In genomic region chr16:48155355-48155754, GRCm38 (mm10) we compare ENCODE assay signal across 21 mouse cellular contexts.
A peak's percentile ranks its signal among the peaks of the same experiment; 100 is the strongest.
DNase-seq lines count a peak whose midpoint lies in the region; ATAC-seq lines count a peak whose summit lies in the region.
"Had no signal": no experiment of that assay in that cellular context is flagged by ENCODE, and none has a peak within 500 bp of the region (broad histone marks: within the 10 kb centered on the region; RNA-seq: fewer than 3 reads in every experiment).

No protein-coding gene starts in this region.

- no peaks in the 10 kb centered on the region for H3K36me3 ChIP-seq in midbrain, embryonic 12.5 days
- no peaks in the 10 kb centered on the region for H3K36me3 ChIP-seq in midbrain, embryonic 16.5 days (ENCODE audit: control insufficient read depth, insufficient read depth, low read length)
- H3K36me3 ChIP-seq: embryonic facial prominence, embryonic 13.5 days; heart, embryonic 13.5 days had no signal

- 87% methylated on average over 8 of the region's 8 CpGs for WGBS in midbrain, embryonic 12.5 days
- WGBS in midbrain, embryonic 16.5 days: 88% methylated on average over 8 of the region's 8 CpGs

- H3K27ac ChIP-seq in midbrain, embryonic 12.5 days (replicated peaks): no peak overlapping the region
- no peak overlapping the region for H3K27ac ChIP-seq in midbrain, embryonic 16.5 days (ENCODE audit: low read length)
- H3K27ac ChIP-seq: embryonic facial prominence, embryonic 13.5 days; forebrain, embryonic 13.5 days; heart, embryonic 13.5 days; hindbrain, embryonic 14.5 days had no signal

- peak; percentile 47; the same call in 1 of the 2 replicates for ATAC-seq in midbrain, embryonic 12.5 days (ENCODE audit: low FRiP score, low read depth)
- no peak for ATAC-seq in midbrain, embryonic 16.5 days
- ATAC-seq: activated CD4-positive, CD25-positive, alpha-beta regulatory T cell, adult 4 months; CD4-positive, CD25-positive, alpha-beta regulatory T cell, adult 4 months; forebrain, embryonic 13.5 days; intestine, embryonic 16.5 days had no signal

- no peak overlapping the region for H3K4me3 ChIP-seq in midbrain, embryonic 12.5 days
- H3K4me3 ChIP-seq in midbrain, embryonic 16.5 days (ENCODE audit: low read depth, low read length): no peak overlapping the region
- H3K4me3 ChIP-seq: embryonic facial prominence, embryonic 13.5 days; forebrain, embryonic 13.5 days; heart, embryonic 13.5 days had no signal

- no peaks in the 10 kb centered on the region for H3K4me1 ChIP-seq in midbrain, embryonic 12.5 days
- H3K4me1 ChIP-seq in midbrain, embryonic 16.5 days (ENCODE audit: control insufficient read depth, insufficient read depth, low read length): no peaks in the 10 kb centered on the region
- H3K4me1 ChIP-seq: embryonic facial prominence, embryonic 13.5 days; forebrain, embryonic 13.5 days had no signal

- no peaks in the 10 kb centered on the region for H3K9me3 ChIP-seq in midbrain, embryonic 12.5 days
- no peaks in the 10 kb centered on the region for H3K9me3 ChIP-seq in midbrain, embryonic 16.5 days (replicated peaks; ENCODE audit: control insufficient read depth, low read length, poor library complexity, severe bottlenecking)
- H3K9me3 ChIP-seq: embryonic facial prominence, embryonic 13.5 days; forebrain, embryonic 13.5 days had no signal

- H3K9ac ChIP-seq in midbrain, embryonic 12.5 days (replicated peaks): no peak overlapping the region
- no peak overlapping the region for H3K9ac ChIP-seq in midbrain, embryonic 16.5 days (ENCODE audit: low read depth, low read length)
- H3K9ac ChIP-seq: embryonic facial prominence, embryonic 13.5 days; forebrain, embryonic 13.5 days; heart, embryonic 13.5 days; hindbrain, embryonic 14.5 days had no signal

- H3K4me2 ChIP-seq in midbrain, embryonic 12.5 days (replicated peaks): no peak overlapping the region
- H3K4me2 ChIP-seq in midbrain, embryonic 16.5 days (ENCODE audit: low read length): no peak overlapping the region
- H3K4me2 ChIP-seq: embryonic facial prominence, embryonic 13.5 days; forebrain, embryonic 13.5 days; heart, embryonic 13.5 days; hindbrain, embryonic 14.5 days had no signal

- H3K27me3 ChIP-seq in midbrain, embryonic 12.5 days: no peaks in the 10 kb centered on the region
- no peaks in the 10 kb centered on the region for H3K27me3 ChIP-seq in midbrain, embryonic 16.5 days (ENCODE audit: control insufficient read depth, insufficient read depth, low read depth, low read length)
- H3K27me3 ChIP-seq: embryonic facial prominence, embryonic 13.5 days; forebrain, embryonic 13.5 days; heart, embryonic 13.5 days had no signal

- DNase-seq in cerebellum, postnatal 14 days: peak; percentile 11 to 25
- no peak for DNase-seq in cerebellum, adult 9-10 months
- DNase-seq in 3134 (ENCODE audit: extremely low read depth, insufficient read length, low spot score): peak; percentile 30
- peak; percentile 6 for DNase-seq in ES-CJ7 (ENCODE audit: low read depth, low spot score)
- DNase-seq in spleen, postnatal 14 days (ENCODE audit: low spot score in 2 of 2): no peak
- DNase-seq: adrenal gland, postnatal 10 days; B cell, adult 2 months; cerebellum, adult 18-20 months; gastrocnemius, postnatal 36 days; heart, adult 11 months; heart, postnatal 36 days; kidney, adult 2 months had no signal

Comparison
In these comparisons a context has a peak if more than half of its experiments do, and no peak if none do; other contexts are left out.
1. DNase-seq: peak in cerebellum, postnatal 14 days (2 of 2), 3134 (single experiment) and ES-CJ7 (single experiment); none in cerebellum, adult 9-10 months (single experiment) and spleen, postnatal 14 days (0 of 2).